Mouse (Mus musculus): ENCODE results near the gene Tbcd. TPM values are rescaled to one million over a fixed set of nuclear protein-coding genes. Genes with fewer than 3 reads are reported as not detected.

Tbcd gene
- polyA plus RNA-seq, 1 experiment, result 111 TPM

DNA sequence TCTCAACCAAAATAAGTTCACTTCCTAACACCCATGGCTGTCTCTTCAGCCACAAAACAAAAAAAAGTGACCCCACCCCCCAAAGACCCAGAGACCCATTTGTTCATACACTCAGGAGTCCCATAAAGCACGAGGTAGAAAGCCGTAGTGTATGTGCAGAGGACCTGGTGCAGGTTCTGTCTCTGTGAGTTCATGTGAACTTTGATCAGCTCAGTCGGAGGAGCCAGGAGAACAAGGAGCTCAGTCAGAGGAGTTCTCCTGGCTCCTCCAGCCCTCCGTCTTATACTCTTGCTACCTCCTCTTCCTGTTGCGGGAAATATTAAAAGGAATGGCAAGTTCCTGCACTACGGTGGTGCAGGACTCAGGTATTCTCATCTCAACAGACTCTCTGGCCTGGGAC is 15.7 kb downstream of the Tbcd start:
- Histone ChIP-seq H3K27me3 (ENCODE audit: control insufficient read depth, insufficient read depth, insufficient read length) (no peaks in the 10 kb centered on the region), H3K4me2 (ENCODE audit: low read depth) (no peak overlapping the region), H3K4me3 (no peak overlapping the region), H3K36me3 (ENCODE audit: control insufficient read depth, insufficient read depth) (peaks cover 40% of the 10 kb centered on the region), H3K79me2 (ENCODE audit: control insufficient read depth, insufficient read depth) (no peaks in the 10 kb centered on the region), H3ac (ENCODE audit: control insufficient read depth, insufficient read length) (no peak overlapping the region)
- no peak for TF ChIP-seq TCF12 (IDR thresholded peaks at IDR 0.05; ENCODE audit: insufficient read depth, poor library complexity, severe bottlenecking)
- no peak for TF ChIP-seq CEBPB (IDR thresholded peaks at IDR 0.05; ENCODE audit: insufficient read depth, poor library complexity, severe bottlenecking)
- TF ChIP-seq SRF (IDR thresholded peaks at IDR 0.05; ENCODE audit: control insufficient read depth, insufficient read length, low read depth), result no peak
- no peak for TF ChIP-seq USF1 (IDR thresholded peaks at IDR 0.05; ENCODE audit: low read depth)
- no peak for TF ChIP-seq MYOD1 (IDR thresholded peaks at IDR 0.05; ENCODE audit: control insufficient read depth in 1 of 3, insufficient read length in 2 of 3, low read depth in 2 of 3)
- TF ChIP-seq E2F4 (IDR thresholded peaks at IDR 0.05; ENCODE audit: insufficient read depth), result no peak
- no peak for TF ChIP-seq POLR2AphosphoS2 (IDR thresholded peaks at IDR 0.05; ENCODE audit: insufficient read length, low read depth)
- TF ChIP-seq TCF3 (IDR thresholded peaks at IDR 0.05; ENCODE audit: insufficient read length, low read depth), result no peak
- TF ChIP-seq MAX (IDR thresholded peaks at IDR 0.05; ENCODE audit: low read depth), result no peak

- H3K4me2 ChIP-seq (ENCODE audit: low read depth), result no peak overlapping the region
- H3K79me2 ChIP-seq (ENCODE audit: control insufficient read depth, insufficient read depth), result no peaks in the 10 kb centered on the region
- H3K27me3 ChIP-seq (ENCODE audit: control insufficient read depth, insufficient read depth, insufficient read length), result no peaks in the 10 kb centered on the region
- no peak overlapping the region for H3ac ChIP-seq (ENCODE audit: control insufficient read depth, insufficient read length)
- H3K4me3 ChIP-seq, result no peak overlapping the region
- TF ChIP-seq MYOG (IDR thresholded peaks at IDR 0.05; ENCODE audit: control insufficient read depth in 1 of 3, insufficient read depth in 1 of 3, insufficient read length in 2 of 3, low read depth in 2 of 3) (no peak), CEBPB (IDR thresholded peaks at IDR 0.05; ENCODE audit: insufficient read depth, poor library complexity, severe bottlenecking) (no peak), POLR2AphosphoS2 (IDR thresholded peaks at IDR 0.05; ENCODE audit: insufficient read length, low read depth) (no peak), POLR2A (IDR thresholded peaks at IDR 0.05; ENCODE audit: insufficient read length, low read depth) (no peak)
- peaks cover 9% of the 10 kb centered on the region for H3K36me3 ChIP-seq (ENCODE audit: control insufficient read depth, insufficient read depth)
Observed at GRCm38 (mm10) chr11:121474831-121475230, 23.1 kb downstream of the Tbcd start.

DNA sequence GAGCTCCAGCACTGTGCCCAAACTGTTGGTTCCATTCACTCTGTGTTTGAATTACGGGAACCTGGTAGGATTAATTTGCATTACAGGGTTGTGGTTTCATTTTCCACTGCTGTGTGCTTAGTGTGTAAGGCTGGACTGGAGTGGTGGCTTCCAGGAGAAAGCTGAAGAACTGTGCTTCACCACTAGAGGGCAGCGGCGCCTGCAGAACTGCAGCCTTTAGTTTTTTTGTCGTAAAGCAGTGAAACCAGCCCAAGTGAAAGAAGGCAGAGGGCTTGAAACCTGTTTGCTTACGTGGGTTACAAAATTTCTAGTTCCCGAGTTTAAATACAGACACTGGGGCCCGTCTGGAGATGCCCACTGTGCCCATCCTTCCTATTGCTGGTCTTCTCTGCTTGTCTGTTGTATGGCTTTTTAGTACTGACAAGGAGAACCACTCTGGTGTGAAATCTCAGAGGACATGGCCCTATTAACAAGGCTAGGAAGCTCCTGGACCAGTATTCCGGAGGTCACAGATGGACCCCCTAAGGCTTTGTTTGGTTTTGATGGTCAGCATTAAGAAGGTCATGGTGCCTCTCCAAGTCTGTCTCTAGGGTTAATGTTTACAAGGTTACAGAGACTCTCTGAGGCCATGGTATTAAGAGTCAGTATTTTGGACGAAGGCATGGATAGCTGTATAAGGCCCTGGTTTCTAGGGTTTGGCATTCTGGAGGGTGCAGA is 24.1 kb downstream of the Tbcd start:
- no peak overlapping the region for H3K4me3 ChIP-seq
- H3K36me3 ChIP-seq (ENCODE audit: control insufficient read depth, insufficient read depth), result peaks cover 11% of the 10 kb centered on the region
- no peak overlapping the region for H3K4me2 ChIP-seq (ENCODE audit: low read depth)
- TF ChIP-seq CEBPB (IDR thresholded peaks at IDR 0.05; ENCODE audit: insufficient read depth, poor library complexity, severe bottlenecking) (no peak), POLR2A (IDR thresholded peaks at IDR 0.05; ENCODE audit: insufficient read length, low read depth) (no peak), MYOD1 (IDR thresholded peaks at IDR 0.05; ENCODE audit: control insufficient read depth in 1 of 3, insufficient read length in 2 of 3, low read depth in 2 of 3) (no peak), USF1 (IDR thresholded peaks at IDR 0.05; ENCODE audit: low read depth) (no peak), POLR2AphosphoS2 (IDR thresholded peaks at IDR 0.05; ENCODE audit: insufficient read length, low read depth) (no peak), MYOG (IDR thresholded peaks at IDR 0.05; ENCODE audit: control insufficient read depth in 1 of 3, insufficient read depth in 1 of 3, insufficient read length in 2 of 3, low read depth in 2 of 3) (no peak), TCF12 (IDR thresholded peaks at IDR 0.05; ENCODE audit: insufficient read depth, poor library complexity, severe bottlenecking) (no peak), MAX (IDR thresholded peaks at IDR 0.05; ENCODE audit: low read depth) (no peak), E2F4 (IDR thresholded peaks at IDR 0.05; ENCODE audit: insufficient read depth) (no peak), SRF (IDR thresholded peaks at IDR 0.05; ENCODE audit: control insufficient read depth, insufficient read length, low read depth) (no peak), REST (IDR thresholded peaks at IDR 0.05; ENCODE audit: insufficient read depth, insufficient read length) (no peak), TCF3 (IDR thresholded peaks at IDR 0.05; ENCODE audit: insufficient read length, low read depth) (no peak)
- H3K27me3 ChIP-seq (ENCODE audit: control insufficient read depth, insufficient read depth, insufficient read length), result no peaks in the 10 kb centered on the region
- H3ac ChIP-seq (ENCODE audit: control insufficient read depth, insufficient read length), result no peak overlapping the region
- no peaks in the 10 kb centered on the region for H3K79me2 ChIP-seq (ENCODE audit: control insufficient read depth, insufficient read depth)

DNA sequence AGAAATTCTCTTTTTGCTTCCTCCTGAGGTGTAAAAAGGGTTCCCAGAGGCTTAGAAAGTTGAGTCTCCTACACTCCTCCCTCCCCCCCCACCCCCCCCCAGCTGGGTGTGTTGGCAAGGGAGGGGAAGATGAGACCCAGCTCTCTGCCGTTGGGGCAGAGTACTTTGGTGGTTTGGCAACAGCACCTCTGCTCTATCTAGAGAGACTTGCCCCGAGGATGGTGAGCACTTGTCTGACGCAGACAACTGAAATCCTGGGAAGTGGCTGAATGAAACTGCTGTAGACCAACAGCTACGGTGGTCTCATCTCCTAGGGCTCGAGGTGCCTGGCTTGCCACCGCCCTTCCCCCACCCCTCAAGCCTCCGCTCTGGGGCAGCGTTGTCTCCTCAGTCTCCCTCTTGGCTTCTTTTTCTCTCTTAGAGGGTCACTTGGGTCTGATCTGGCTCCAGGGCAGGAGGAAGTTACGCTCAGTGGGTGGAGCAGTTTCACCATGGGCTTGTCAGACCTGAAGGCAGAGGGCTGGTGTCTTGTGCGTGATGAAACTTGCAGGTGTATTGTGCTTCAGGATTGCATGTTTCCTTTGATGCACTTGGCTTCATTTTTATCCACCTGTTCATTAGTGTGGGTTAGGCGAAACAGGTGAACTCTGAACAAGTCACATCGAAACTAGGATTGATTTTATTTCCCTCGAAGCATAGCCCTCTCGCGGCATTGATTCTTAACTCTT is 27.9 kb downstream of the Tbcd start:
- no peak overlapping the region for H3ac ChIP-seq (ENCODE audit: control insufficient read depth, insufficient read length)
- H3K4me2 ChIP-seq (ENCODE audit: low read depth), result no peak overlapping the region
- peaks cover 25% of the 10 kb centered on the region for H3K36me3 ChIP-seq (ENCODE audit: control insufficient read depth, insufficient read depth)
- H3K27me3 ChIP-seq (ENCODE audit: control insufficient read depth, insufficient read depth, insufficient read length), result no peaks in the 10 kb centered on the region
- no peak overlapping the region for H3K4me3 ChIP-seq
- TF ChIP-seq TCF12 (IDR thresholded peaks at IDR 0.05; ENCODE audit: insufficient read depth, poor library complexity, severe bottlenecking), result no peak
- TF ChIP-seq USF1 (IDR thresholded peaks at IDR 0.05; ENCODE audit: low read depth), result no peak
- no peak for TF ChIP-seq E2F4 (IDR thresholded peaks at IDR 0.05; ENCODE audit: insufficient read depth)
- TF ChIP-seq MYOD1 (IDR thresholded peaks at IDR 0.05; ENCODE audit: control insufficient read depth in 1 of 3, insufficient read length in 2 of 3, low read depth in 2 of 3), result no peak
- TF ChIP-seq POLR2A (IDR thresholded peaks at IDR 0.05; ENCODE audit: insufficient read length, low read depth), result no peak
- no peak for TF ChIP-seq MYOG (IDR thresholded peaks at IDR 0.05; ENCODE audit: control insufficient read depth in 1 of 3, insufficient read depth in 1 of 3, insufficient read length in 2 of 3, low read depth in 2 of 3)
- no peak for TF ChIP-seq MAX (IDR thresholded peaks at IDR 0.05; ENCODE audit: low read depth)
- TF ChIP-seq TCF3 (IDR thresholded peaks at IDR 0.05; ENCODE audit: insufficient read length, low read depth), result no peak
- no peak for TF ChIP-seq SRF (IDR thresholded peaks at IDR 0.05; ENCODE audit: control insufficient read depth, insufficient read length, low read depth)
- TF ChIP-seq REST (IDR thresholded peaks at IDR 0.05; ENCODE audit: insufficient read depth, insufficient read length), result no peak
- no peak for TF ChIP-seq CEBPB (IDR thresholded peaks at IDR 0.05; ENCODE audit: insufficient read depth, poor library complexity, severe bottlenecking)
- TF ChIP-seq POLR2AphosphoS2 (IDR thresholded peaks at IDR 0.05; ENCODE audit: insufficient read length, low read depth), result no peak
- no peaks in the 10 kb centered on the region for H3K79me2 ChIP-seq (ENCODE audit: control insufficient read depth, insufficient read depth)
